Mouse (Mus musculus): ENCODE measurements around the gene Idnk.

Idnk gene

DNA sequence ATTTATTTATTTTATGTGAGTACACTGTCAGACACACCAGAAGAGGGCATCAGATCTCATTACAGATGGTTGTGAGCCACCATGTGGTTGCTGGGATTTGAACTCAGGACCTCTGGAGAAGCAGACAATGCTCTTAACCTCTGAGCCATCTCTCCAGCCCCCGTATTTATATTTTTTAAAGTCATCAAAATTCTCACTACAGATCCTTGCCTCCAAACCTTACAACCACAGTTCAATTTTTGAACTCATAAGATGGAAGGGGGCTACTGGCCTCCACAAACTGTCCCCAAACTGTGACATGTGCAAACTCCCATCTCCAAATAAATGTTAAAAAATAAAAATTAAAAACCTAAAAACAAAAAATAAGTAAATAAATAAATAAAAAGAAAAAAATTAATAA is 9.7 kb upstream of the Idnk start:
- no peak for DNase-seq

DNA sequence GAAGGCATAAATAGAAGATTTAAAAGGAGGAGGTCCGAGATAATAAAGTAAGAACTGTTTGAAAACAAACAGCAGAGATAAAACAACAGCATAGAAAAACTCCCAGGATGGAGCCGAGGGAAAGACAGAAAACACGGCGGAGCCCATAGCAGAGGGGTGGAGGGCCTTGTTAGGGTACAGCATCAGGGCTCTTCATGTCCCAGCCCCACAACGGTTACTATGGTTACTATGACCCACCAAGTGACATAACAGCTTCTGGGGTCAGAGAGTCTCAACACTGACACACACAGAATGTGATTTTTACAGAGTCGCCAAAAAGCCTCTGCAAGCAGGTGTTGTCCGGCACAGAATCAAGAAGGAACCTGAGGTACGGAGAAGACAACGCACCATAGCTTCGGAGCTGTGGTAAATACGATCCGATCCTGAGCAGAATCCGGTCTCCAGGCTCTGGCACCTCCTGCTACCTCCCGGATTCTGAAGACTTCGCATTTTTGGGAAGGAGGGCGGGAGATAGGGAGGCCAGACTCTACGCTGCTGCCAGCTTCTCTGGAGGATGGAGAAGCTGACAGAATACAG is 9.1 kb upstream of the Idnk start:
- DNase-seq: peak; percentile 51

DNA sequence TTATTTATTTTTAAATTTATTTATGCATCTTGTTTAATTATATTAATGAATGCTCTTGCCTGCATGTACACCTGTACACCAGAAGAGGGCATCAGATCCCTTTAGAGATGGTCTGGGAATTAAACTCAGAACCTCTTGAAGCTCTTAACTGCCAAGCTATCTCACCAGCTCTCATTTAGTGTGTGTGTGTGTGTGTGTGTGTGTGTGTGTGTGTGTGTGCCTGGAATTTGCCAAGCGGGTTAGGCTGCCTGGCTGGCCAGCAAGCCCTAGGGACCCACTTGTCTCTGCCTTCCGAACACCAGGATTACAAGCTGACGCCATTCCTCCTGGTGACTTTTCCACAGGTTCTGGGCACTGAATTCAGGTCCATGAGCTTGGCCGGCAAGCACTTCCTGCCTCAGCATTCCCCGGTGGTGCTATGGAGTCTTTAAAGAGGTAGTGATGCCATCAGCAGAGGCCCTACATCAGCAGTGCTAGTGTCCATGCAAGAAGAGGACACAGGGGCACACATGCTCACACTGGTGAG is 8.4 kb upstream of the Idnk start:
- peak; percentile 9 for DNase-seq

DNA sequence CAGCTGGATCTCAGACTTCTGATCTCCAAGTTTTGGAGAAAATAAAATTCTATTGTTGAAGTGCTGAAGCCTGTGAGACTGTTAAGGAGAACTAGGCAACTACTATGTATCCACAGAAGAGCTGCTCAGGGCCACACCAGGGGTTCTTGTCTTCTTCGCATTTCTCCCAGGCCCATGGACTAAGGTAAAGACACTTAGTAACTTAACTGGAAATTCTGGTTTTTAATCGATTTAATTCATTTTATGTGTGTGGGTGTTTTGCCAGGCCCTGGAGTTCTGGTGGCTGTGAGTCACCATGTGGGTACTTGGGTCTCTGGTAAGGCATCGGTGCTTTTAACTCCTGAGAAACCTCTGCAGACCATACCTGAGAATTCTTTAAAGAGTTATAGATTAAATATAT is 7.8 kb upstream of the Idnk start:
- DNase-seq: no peak

DNA sequence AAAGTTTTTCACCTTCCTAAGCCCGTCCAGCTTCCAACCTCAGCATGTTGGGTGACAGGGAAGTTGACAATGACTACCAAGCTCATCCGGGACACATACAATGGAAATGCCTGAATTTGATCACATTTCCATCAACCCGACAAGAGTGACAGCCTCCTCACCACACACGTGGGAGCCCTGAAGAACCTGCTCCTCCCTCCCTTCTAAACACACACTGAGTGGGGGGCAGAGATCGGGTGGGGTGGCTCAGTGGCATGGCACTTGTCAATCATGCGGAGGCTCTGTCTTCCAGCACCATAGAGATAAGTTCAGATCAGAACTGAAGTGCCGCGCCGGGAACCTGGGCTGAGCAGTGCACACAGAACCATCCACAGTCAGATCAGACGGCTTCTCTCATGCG is 7.0 kb upstream of the Idnk start:
- no peak for DNase-seq

DNA sequence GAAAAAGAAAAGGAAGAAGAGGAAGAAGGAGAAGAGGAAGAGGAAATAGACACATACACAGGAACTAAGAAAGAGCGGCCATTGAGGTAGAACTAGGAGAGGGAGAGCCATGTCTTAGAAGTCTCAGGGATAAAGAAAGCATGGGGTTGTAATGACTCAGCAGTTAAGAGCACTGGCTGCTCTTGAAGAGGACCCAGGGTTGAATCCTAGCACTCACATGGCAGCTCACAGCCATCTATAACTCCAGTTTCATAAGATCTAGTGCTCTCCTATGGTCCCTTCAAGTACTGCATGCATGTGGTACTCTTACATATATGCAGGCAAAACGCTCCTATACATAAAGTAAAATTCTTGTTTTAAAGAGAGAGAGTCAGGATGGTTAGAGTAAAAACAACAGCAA is 1.4 kb upstream of the Idnk start:
- DNase-seq: no peak

DNA sequence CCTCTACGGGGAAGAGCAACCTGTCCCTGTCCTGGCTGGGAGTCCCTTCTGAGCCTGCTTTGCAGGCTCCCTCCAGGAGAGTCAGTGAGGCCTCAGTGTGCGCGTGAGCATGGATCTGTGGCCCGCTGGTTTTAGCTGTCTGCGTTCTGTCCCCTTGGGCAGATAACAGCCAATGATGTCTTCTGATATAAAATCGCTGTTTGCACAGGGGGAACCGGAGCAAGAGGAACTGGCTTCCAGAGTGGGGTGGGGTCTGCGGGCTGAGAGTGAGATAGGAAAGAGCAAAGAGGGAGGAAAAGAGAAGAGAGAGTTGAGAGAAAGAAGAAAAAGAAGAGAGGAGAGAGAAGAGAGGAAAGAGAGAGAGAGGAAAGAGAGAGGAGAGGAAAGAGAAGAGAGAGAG is 413 bp upstream of the Idnk start:
- DNase-seq: no peak

DNA sequence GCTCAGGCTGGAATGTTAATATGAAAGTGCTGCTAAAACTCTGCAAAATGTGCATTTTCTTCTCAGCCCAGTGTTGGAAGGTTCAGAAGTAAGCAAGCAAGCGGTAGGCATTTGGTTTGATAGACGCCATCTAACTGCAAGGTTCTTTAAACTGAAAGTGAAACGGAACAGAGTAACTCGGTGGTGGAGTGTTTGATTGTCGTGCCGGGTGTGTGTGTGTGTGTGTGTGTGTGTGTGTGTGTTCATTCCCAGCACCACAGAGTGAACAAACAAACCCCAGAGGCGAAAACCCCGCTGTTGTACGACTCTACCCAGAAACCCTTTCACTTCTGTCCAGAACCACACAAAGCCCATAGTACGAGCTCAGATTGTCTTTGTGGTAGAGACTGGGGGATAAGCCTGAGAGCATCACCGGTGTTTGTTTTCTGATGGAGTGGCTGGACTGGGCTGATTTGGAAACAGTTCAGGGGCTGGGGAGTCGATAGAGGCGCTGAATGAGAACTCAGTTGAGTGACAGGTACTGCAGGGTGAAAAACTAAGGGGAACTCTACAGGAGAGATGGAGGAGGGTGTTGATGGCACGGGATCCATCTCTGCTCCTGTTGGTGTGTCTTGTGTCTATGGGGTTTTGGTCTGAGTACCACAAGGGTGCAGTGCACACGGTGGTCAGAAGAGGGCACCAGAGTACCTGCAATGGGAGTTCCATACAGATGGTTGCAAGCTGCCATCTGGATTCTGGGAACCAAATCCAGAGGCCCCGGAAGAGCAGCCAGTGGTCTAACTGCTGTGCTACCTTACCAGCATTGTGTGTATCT is 857 bp downstream of the Idnk start:
- DNase-seq: peak; percentile 91

DNA sequence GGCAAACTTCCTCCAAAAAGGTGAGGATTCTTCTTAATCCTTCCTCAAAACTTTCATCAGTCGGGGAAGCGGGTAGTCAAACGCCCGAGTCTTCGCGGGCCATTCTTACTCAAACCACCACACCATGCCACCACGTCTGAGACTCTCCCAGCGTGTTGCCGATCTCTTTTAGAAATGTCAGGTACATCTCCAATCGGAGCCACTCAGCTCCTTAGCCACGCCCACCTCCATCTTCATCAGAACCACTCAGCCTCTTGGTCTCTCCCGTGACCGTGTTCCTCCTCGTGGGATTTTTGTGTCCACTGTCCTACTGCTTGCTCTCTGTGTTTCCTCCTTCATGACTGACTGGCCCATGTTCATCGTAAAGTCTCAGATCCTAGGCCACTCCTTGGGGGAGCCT is 3.3 kb downstream of the Idnk start:
- no peak for DNase-seq

DNA sequence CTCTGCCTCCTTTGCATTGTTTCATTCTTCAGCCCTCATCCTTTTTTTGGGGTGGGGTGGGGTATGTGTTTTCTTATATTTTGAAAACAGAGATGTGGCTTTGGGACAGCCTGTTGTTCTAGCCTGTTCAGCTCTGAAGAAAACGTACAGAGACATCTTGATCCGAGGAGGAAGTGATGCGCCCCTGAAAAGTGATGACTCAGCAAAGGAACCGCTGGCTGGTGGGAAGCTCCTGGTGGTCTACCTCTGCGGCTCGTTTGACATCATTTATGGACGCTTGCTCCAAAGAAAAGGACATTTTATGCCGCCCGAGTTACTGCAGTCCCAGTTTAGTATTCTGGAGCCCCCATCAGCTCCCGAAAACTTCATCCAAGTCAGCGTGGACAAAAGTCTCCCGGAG is 5.9 kb downstream of the Idnk start:
- DNase-seq: no peak

DNA sequence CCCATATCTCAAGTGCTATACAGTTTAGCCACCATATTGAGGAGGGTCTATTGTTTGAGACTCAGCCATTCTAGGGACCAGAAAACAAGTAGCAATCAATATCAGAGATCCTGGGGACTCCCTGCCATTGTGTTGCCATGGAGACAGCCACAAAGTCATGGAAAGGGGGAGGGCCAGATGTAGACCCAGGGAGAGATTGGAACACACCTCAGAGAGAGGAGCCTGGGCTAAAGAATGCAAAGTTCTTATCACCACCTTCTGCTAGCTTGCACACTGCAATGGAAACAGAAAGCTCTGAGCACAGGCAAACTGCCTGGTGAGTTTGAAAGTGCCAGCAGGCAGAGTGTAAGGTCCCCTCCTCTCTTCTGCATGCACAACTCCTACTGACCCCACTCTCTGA is 10.7 kb downstream of the Idnk start:
- DNase-seq: no peak

DNA sequence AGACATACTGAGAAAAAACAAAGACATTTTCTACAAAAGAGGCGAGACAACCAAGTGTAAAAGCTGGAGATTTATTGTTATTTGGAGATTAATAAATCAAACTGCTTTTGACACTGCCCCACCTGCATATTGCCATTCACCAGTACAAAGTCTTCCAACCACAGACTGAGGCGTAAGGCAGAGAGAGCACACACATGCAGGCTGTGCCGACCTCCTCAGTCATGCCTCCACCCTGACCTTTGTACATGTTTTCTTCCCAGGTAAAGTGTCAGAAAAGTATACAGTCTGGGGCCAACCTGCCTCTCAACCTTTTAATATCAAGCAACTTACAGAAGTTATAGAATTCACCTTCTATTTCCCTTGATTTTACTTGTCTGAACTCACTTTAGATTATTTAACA is 18.7 kb downstream of the Idnk start:
- DNase-seq: no peak

DNA sequence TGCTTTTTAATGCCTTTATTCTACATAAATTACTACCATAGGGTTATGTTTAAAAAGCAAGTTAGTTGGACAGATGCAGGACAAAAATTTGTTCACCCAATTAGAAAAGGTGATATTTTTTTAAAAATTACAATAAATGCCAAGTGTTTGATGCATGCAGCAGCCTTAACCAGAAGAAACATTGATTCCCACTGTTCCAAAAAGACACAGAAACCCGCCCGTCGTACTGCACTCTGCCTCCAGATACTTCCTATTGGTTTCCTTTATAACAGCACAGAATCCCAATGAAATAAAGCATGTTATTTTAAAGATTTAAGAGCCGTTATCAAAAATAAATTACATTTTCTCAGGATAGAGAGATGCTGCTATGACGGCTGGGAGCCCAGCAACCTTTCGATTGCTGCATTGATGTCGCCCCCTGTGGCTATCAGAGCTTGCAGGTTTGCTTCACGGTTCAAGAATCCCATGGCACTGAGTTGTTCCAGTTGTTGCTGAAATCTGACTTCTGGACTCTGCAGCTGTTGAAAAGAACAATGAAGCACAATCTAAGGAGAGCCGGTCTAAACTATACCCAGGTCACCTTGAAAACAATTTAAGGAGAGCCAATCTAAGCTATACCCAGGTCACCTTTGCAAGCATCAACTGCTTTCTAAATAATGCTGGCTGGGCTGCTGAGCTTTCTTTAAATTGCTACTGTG is 20.2 kb downstream of the Idnk start:
- peak; percentile 100 for DNase-seq

DNA sequence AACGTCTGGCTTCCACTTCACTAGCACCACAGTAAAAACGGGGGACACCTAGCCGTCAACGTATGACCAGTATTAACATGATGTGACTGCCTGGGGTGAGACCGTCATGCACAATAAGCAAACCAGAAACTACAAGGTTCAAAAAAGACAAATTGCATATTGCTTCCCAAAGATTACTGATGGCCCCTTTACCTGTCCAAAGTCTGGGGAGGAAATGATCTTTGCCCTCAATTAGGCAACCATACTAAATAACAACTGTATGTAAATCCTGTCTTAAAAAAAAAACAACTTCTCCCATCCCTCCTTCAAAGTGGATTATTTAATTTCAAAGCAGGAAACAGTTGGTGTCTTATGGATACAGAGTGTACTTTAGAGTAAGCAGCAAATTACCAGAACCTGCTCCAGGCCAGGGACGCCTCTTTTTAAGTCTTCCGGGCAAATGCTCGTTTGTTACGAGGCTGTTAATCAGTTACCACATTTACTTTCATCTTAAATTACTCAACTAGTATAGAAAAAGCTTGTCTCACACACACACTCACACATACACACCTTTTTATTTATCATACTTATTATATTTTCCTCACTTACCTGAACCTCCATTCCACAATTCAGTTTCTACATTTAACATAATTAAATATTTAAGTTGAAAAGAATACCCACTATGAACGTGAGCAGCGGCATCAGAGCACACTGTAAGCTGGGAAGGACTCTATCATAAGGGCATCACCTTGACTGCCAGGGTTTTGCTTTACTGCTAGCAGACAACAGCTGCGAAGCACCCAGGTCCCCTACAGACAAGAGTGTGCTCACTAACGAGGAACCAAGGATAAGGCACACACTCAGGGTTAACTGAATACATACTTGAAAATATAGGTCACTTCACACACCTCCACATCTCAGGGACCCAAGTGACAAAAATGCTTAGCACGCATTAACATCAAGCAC is 24.4 kb downstream of the Idnk start:
- DNase-seq: no peak

DNA sequence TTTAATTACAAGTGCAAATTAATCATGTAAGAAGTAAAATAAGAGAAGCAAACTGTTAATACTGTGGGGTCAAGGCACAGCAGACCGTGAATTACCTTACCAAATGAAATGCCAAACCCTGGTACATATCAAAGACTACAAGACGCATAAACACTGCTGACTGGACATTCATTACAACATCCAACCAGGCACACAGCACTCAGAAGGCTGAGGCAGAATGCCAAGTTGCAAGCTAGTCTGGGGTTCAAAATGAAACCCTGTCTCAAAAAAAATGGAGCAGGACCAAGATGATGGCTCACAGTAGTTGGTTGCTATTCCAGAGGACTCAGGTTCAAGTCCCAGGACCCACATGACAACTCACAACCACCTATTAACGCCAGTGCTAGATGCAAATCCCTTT is 26.7 kb downstream of the Idnk start:
- no peak for DNase-seq

DNA sequence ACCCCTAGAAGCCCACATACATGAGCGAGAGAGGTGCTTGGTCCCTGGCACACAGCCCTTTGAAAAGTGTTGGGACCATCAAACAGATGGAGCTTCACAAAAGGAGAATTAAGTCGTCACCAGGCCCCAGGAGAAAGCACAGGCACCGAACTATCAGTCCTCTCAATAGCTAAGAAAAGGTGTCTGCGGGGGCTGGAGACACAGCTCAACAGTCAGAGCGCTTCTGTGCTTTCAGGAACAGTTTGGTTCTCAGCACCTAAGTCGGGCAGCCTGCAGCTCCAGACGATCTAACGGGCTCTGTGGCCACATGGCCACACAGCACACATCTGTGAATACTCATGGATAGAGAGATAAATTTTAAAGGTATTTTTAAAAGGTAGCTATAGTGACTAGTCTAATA is 28.8 kb downstream of the Idnk start:
- no peak for DNase-seq

DNA sequence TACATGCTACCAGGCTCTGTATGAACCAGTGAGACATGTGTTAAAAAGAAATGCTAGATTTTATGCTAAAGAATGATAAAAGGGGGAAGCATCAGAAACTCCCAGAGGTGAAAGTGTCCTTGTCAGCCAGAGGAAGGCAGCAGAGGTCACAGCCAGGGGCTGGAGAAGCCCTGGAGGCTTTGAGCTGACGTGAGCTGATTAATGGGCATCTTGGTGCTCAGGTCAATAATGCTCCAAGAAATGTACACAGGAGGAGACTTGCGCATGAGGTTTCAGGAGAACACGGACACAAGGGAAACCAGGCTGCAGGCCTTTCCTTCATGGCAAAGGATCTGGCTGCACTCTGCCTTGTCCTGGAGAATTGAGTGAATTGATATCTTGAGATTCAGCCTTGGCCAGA is 30.3 kb downstream of the Idnk start:
- no peak for DNase-seq

DNA sequence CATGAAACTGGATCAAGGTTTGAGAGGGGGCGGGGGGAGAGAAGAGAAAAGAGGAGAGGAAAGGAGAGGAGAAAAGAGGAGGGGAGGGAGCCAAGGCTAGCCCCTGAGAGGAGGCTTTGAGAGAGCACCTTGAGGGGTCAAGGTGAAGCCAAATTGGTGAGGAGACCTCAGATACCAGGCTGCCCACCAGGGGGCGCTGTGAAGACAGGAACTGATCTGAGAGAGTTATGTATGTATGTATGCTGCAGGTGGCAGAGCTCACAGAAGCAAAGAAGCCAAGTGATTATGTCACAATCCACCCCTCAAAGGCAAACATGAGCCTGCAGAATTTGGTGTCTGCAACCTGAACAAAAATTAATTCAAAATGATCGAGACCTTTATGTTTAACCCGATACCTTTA is 31.0 kb downstream of the Idnk start:
- DNase-seq: peak; percentile 88

DNA sequence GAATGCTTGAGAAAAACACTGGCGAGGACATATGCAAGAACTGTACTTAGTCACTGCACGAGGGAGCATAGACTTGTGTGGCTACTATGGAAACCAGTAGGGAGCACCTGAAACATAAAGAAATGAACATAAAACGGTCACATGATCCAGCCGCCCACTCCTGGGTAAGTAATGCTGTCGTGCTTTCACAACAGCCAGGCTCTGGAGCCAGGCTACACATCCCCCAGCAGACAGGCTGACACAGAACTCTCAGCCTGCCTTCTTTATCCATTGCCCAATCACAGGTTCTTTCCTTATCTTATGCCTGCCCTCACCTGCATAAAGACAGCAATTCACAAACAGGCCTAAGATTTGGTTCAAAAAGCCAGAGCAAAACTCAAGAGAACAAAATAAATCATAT is 32.0 kb downstream of the Idnk start:
- no peak for DNase-seq

DNA sequence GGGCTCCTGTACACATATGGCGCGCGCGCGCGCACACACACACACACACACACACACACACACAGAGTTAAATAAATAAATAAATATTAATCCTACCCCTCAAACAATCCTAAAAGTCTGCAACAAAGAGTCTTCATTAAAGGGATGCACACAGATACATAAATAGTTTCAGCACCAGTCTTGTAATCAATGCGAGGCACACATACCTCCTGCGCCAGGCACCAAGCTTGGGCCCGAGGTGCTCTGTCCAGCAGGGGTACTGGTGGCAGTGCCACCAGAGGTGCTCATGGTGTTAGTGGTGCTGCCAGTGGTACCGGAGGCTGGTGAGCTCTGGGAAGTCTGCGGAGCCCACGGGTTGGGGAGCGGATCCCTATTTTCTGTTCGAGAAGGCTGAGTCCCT is 34.1 kb downstream of the Idnk start:
- DNase-seq: no peak

DNA sequence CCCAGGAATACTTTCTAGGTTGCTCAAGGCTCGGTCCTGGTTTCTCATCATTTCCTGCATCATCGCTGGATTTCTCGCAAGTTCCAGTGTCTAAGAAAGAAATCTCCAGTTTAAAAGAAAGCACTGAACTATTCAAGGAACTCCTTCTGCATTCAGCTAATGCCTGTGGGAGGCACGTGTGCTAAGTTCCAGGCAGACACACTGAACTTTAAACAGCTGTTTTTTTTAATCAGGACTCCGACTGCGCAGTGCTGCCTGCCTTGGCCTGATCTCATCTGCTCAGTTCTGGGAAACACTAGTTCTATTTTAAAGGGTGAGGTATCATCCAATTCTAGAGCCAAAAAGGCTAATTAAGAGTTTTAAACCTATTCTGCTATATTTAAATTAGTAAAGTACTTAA is 34.7 kb downstream of the Idnk start:
- peak; percentile 35 for DNase-seq

DNA sequence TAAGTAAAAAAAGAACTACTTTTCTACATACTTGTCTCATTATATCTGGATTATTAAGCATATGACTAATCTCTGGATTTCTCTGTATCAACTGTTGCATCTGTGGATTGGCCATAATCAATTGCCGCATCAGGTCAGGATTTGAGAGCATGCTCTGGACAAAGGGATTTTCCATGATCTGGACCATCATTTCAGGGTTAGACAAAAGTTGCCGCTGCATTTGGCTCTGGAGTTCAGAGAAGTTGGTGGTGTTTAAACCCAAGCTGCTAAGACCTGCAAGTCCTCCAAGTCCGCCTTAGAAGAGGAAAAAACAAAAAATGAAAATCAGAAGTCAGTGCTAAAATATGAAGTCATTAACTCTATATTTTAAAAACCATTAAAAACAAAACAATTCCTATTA is 35.8 kb downstream of the Idnk start:
- DNase-seq: no peak

DNA sequence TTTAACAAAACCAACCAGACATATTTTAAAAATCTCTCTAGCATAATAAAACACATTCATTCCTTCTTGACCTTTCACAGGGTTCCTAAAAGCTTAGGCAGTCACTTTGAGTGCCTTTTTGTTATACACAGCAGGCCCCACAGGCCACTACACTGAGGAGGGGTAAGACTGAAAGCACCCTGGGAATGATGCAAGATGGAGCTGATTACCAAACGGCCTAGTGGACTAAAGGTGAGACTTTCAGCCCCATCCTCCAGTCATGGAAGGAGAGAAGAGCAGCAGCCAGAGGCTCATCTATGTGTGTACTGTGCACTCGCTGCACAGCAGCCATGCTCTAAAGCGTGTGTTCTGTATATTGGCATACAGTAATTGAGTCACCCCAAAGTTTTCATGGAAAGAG is 37.5 kb downstream of the Idnk start:
- no peak for DNase-seq
